Mouse (Mus musculus) midbrain, embryonic 11.5 days (tissue): Measurements from ENCODE around the gene Med17. TPM values are rescaled to one million over a fixed set of nuclear protein-coding genes. Genes with fewer than 3 reads are reported as not detected.
"Not testable (repeated sequence)": the region's sequence is repeated elsewhere in the genome, so short reads cannot be mapped to it uniquely, and the experiment has no call there.

Experiments used
- ATAC-seq: fragments of 200-750 bp; cut with Nextera tagmentation; 2 replicates; pipeline ENCODE4 v1.8.0; 2017; ENCODE audit warnings: moderate TSS enrichment, moderate library complexity; ENCODE audit not compliant: low FRiP score
- DNase-seq: peaks from one replicate; pipeline ENCODE4 v3.0.0; 2015; ENCODE audit warnings: low spot score; ENCODE audit errors: missing footprints
- H3K27ac ChIP-seq: fragments of 300-500 bp; sonication (generic); 2 replicates; pipeline ENCODE4 v1.5.1; 2014; ENCODE audit warnings: low read depth, low read length
- H3K27me3 ChIP-seq: fragments of 300-500 bp; sonication (generic); 2 replicates; pipeline ENCODE4 v1.6.1; 2014; ENCODE audit warnings: mild to moderate bottlenecking, low read length, moderate library complexity, mixed read lengths; ENCODE audit not compliant: control insufficient read depth, insufficient read depth
- H3K36me3 ChIP-seq: fragments of 300-500 bp; sonication (generic); 2 replicates; pipeline ENCODE4 v1.6.1; 2014; ENCODE audit warnings: mild to moderate bottlenecking, low read length, moderate library complexity, mixed read lengths; ENCODE audit not compliant: control insufficient read depth, insufficient read depth
- H3K4me1 ChIP-seq: fragments of 300-500 bp; sonication (generic); 2 replicates; pipeline ENCODE4 v1.6.1; 2014; ENCODE audit warnings: low read length; ENCODE audit not compliant: control insufficient read depth, insufficient read depth
- H3K4me2 ChIP-seq: fragments of 300-500 bp; sonication (generic); 2 replicates; pipeline ENCODE4 v1.6.1; 2014; ENCODE audit warnings: mild to moderate bottlenecking, moderate library complexity
- H3K4me3 ChIP-seq: fragments of 300-500 bp; sonication (generic); 2 replicates; pipeline ENCODE4 v1.5.1; 2014; ENCODE audit warnings: low read depth, low read length
- H3K9ac ChIP-seq: fragments of 300-500 bp; sonication (generic); 2 replicates; pipeline ENCODE4 v1.6.1; 2014; ENCODE audit warnings: low read length
- H3K9me3 ChIP-seq: fragments of 300-500 bp; sonication (generic); 2 replicates; pipeline ENCODE4 v1.6.1; 2016; ENCODE audit warnings: low read length; ENCODE audit not compliant: control insufficient read depth
- WGBS: fragments of 180-500 bp; shearing (Covaris S2); extraction: QIAGEN DNeasy Blood & Tissue Kit; methylation state at CpG from one replicate; pipeline ENCODE4 v1.1.7; 2014; 5-methylcytosine and 5-hydroxymethylcytosine counted together
- polyA plus RNA-seq: library from polyadenylated mRNA; unstranded; fragments of >200 nt; fragmentation: Nextera tagmentation; extraction: Ambion mirVana; gene quantifications from 2 replicates; pipeline ENCODE4 v1.2.1, GENCODE M21; 2014

Gene Med17
- polyA plus RNA-seq = 47.4 and 48.9 TPM in 2 replicates

DNA sequence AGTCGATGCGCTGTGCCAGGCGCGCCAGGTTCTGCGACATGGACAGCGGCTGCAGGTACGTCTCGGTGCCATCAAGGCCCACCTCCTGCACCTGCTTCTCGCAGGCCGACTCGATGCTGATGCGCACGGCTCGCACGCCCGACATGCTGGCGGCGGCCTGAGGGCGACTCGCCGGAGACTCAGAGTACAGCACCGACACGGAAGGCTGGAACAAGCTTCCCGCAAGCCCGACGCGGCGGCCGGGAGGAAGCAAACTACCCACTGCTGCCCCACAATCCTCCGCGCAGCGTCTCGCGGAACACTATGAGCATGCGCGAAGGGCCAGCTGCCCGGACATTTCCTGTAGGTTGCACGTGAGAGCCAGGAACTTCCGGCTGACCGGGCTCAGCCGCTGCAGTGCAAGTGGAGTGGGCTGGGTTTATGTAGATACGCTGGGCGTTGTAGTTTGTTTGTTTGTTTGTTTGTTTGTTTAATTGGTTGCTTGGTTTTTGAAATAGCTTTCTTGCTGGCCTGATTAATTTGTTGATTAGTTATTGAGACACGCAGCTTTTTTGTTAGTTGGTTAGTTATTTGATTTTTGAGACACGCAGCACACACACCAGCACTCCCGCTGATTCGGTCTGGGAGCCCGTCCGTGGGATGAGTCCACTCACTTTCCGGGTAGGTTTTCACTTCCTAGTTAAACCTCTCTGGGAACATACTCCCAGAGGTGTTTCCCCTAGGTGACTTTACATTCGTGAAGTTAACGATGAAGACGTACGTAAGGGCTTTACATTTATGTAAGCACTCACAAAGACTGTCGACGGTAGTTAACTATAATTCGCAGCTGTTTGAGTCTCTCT is at the start of gene Med17:
Med17 (minus strand) TSS at position 283 of the 842 bp plus-strand sequence.
- peak within 1 kb of the TSS; percentile 79 for H3K4me2 ChIP-seq

DNA sequence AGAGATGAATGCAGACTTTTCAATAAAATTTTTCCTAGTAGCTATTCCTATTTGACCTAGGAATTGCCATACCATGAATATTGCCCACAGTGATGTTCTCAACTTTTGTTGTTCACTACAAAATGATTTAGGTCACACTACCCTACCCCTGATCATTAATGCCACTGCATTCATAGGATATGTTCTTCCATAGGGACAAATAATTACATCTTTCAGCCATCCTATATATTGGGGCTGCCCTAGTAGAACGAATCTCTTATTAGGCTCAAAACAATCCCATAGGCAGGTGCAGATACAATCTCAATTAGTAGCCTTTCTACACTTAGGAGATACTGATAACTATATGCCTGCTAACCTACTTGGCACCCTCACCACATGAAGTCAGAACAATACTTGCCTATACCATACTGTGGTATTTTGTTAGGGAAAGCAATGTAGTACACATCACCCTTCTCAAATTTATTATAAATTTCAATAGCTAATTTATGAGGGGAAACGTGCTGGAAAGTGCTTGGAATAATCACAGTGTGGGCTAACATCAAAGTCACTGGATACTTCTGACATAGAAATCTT is 38.5 kb upstream of the Med17 start:
- ATAC-seq = 0 out of 2 replicates have a peak, but pooled peaks have one; percentile 49
- Histone ChIP-seq H3K4me3 (no peak overlapping the region), H3K36me3 (peaks cover 38% of the 10 kb centered on the region), H3K9ac (no peak overlapping the region), H3K4me1 (no peaks in the 10 kb centered on the region), H3K9me3 (no peaks in the 10 kb centered on the region), H3K27ac (no peak overlapping the region), H3K4me2 (no peak overlapping the region), H3K27me3 (no peaks in the 10 kb centered on the region)
- 86% methylated on average over 2 of the region's 2 CpGs for WGBS
- DNase-seq = no peak

More for the DNA sequence above, at the start of gene Med17:
- H3K36me3 ChIP-seq = peaks cover 4% of the 10 kb centered on the region; the same call in 1 of the 2 replicates
- ATAC-seq (peak; percentile 97), DNase-seq (peak; percentile 99)
- peak within 1 kb of the TSS; percentile 97 for H3K9ac ChIP-seq
- peak within 1 kb of the TSS; percentile 78 for H3K27ac ChIP-seq
- H3K4me3 ChIP-seq = peak within 1 kb of the TSS; percentile 77
- no peaks in the 10 kb centered on the region for H3K27me3 ChIP-seq
- 1% methylated on average over 57 of the region's 57 CpGs for WGBS
- H3K9me3 ChIP-seq = no peaks in the 10 kb centered on the region
- peaks cover 15% of the 10 kb centered on the region for H3K4me1 ChIP-seq

DNA sequence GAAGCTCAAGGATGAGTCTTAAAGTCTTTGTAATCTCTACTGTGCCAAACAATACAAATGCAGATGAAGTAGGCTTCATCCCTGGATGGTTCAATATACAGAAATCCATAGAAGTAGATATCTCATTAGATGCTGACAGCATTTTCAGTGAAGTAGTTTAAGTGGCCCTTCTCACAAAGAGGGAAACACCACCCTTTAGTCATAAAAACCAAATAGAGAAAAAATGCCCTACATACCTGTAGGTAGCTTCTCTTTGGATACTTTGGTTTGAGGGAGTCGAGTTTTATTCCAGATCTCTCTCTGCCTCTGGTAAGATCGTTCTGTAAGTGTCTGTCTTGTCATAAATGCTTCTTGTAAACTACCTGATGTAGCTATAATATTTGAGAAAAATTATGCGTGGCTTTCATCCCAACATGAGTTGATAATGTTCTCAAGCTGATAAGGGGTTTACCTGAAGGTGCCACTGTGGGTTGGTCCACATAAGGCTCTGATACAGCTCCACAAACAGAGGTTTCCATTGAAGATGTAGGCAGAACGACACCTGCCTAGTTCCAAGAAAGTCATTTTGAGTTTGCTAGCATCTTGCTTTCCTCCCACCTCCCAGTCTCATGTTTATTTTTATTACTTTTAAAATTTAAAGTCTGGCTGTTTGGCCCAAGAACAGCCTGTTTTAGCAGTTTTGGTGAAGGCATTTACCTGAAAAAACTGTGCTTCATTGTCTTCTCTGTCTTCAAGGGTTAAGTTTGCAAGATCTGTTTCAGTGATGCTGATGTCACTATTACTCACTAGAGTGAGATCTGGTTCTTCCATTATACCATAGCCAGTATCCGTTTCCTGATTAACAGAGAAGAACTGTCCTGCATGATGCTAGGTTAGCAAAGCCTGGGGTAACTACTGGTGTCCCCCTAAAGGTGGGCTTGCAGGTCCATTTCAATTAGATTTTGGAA is 37.8 kb upstream of the Med17 start:
- H3K27ac ChIP-seq = no peak overlapping the region
- no peak overlapping the region for H3K9ac ChIP-seq
- H3K9me3 ChIP-seq = no peaks in the 10 kb centered on the region
- no peaks in the 10 kb centered on the region for H3K4me1 ChIP-seq
- H3K4me3 ChIP-seq = no peak overlapping the region
- DNase-seq (no peak), ATAC-seq (no peak)
- no peak overlapping the region for H3K4me2 ChIP-seq
- H3K27me3 ChIP-seq = no peaks in the 10 kb centered on the region
- peaks cover 40% of the 10 kb centered on the region for H3K36me3 ChIP-seq
- WGBS = 60% methylated on average over 5 of the region's 5 CpGs

DNA sequence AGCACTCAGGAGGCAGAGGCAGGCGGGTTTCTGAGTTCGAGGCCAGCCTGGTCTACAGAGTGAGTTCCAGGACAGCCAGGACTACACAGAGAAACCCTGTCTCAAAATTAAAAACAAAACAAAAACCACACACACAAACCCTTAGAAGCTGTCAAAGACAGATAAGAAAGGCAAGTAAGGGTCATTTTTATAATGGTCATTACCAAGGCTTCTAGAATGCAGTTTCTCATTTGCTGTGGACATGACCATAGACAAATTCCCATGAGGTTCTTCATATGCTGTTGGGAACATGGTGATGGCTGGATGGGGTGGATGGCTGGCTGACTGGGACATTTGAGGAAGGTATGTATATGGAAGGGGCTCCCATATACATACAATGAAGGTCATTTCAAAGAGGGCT is 36.6 kb upstream of the Med17 start:
- not testable (repeated sequence) for DNase-seq, H3K4me2 ChIP-seq, ATAC-seq, H3K9ac ChIP-seq, H3K9me3 ChIP-seq, H3K4me3 ChIP-seq, H3K4me1 ChIP-seq, H3K27me3 ChIP-seq, H3K27ac ChIP-seq
- H3K36me3 ChIP-seq = peaks cover 35% of the 10 kb centered on the region
- WGBS = 57% methylated on average over 1 of the region's 2 CpGs

DNA sequence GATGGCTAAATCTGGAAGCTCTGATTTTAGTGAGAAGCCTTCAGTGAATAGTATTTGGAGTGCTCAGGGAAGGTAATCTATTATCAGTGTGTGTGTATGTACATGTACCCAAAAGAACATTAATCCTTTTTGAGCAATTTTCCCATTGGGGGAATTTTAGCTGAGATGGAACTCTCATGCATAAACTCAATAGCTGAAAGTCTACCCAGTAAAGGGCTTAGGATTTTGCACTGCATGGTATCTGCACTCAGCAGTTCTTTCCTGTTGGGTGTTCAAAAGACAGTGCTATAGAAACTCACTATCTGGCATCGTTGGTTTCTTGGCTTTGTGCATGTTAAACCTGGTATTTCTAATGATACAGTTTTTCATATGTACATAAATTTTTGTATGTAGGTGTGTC is 34.9 kb upstream of the Med17 start:
- peak; percentile 76 for DNase-seq
- Histone ChIP-seq H3K27me3 (no peaks in the 10 kb centered on the region), H3K9ac (no peak overlapping the region), H3K4me2 (no peak overlapping the region), H3K9me3 (no peaks in the 10 kb centered on the region), H3K4me3 (no peak overlapping the region), H3K36me3 (peaks cover 40% of the 10 kb centered on the region), H3K4me1 (no peaks in the 10 kb centered on the region), H3K27ac (no peak overlapping the region)
- WGBS = 95% methylated on average over 1 of the region's 1 CpGs
- no peak for ATAC-seq

DNA sequence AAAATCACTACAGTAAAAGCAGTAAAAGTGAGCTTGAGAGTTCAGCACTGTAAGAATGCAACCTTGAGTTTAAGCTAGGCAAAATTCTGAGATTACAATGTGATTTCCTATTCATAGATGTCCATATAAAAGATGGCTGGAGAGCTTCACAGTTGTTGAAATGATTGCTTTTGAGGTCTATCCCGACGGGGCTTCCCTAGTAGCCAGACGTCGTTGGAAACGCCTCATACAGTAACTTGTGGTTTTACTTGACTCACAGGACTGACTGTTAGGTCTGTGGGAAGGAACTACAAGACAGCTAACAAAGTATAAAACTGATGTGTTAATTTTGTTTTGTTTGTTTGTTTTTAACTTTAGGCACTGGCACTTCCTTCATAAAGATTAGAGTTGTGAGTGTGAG is 33.9 kb upstream of the Med17 start:
- ATAC-seq (no peak), DNase-seq (peak; percentile 78)
- Histone ChIP-seq H3K4me2 (no peak overlapping the region), H3K27ac (no peak overlapping the region), H3K36me3 (peaks cover 45% of the 10 kb centered on the region), H3K9me3 (no peaks in the 10 kb centered on the region), H3K4me3 (no peak overlapping the region), H3K9ac (no peak overlapping the region), H3K4me1 (peaks cover 6% of the 10 kb centered on the region), H3K27me3 (no peaks in the 10 kb centered on the region)
- WGBS = 95% methylated on average over 5 of the region's 5 CpGs

DNA sequence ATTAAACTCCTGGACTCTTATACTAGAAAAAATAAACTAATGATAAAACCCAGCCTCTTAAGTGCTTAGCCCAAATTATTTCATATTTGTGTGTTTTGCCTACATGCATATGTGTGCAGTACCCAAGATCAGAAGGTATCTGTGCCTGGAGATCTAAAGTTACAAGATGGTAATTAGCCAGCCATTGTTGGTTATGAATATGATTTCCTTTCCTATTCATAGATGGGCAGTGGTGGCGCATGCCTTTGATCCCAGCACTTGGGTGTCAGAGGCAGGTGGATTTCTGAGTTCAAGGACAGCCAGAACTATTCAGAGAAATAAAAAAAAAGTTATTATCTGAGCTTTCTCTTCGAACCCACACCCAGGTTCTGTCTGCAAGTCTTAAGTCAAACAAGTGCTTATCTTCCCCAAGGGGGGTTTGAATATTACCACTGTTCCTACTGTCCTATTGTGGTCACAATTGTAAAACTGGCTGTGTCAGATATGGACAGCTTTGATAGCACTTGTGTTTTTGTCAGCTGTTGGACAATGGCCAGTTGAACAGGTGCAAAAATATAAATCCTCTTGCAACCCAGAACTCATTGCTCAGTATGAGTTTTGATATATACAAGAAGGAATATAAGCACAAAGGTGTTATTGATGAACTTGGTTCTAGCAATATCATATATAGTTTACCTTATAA is 32.5 kb upstream of the Med17 start:
- Histone ChIP-seq H3K4me2 (no peak overlapping the region), H3K4me3 (no peak overlapping the region), H3K4me1 (peaks cover 15% of the 10 kb centered on the region), H3K27me3 (no peaks in the 10 kb centered on the region), H3K36me3 (peaks cover 40% of the 10 kb centered on the region), H3K9ac (no peak overlapping the region), H3K27ac (no peak overlapping the region), H3K9me3 (no peaks in the 10 kb centered on the region)
- ATAC-seq (no peak), DNase-seq (peak; percentile 86)
- 95% methylated on average over 2 of the region's 2 CpGs for WGBS

DNA sequence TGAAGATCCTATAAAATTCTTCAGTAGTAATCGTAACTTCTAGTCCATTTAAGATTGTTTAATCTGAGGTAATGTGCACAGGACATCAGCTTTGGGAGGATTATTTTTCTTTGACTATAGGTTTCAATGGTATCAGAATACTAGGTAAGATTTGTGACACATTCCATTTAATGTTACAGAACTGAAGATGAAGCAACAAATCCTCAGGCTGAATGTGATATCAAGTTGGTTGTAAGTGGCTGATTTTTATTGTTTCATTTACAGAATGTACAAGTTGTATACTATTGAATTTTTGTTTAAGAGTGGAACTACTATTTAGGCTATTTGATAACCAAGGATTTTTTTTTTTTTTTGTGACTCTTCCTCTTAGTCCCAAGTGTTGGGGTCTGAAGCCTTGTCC is 30.4 kb upstream of the Med17 start:
- Histone ChIP-seq H3K4me1 (peaks cover 18% of the 10 kb centered on the region), H3K36me3 (peaks cover 33% of the 10 kb centered on the region), H3K9ac (no peak overlapping the region), H3K4me2 (no peak overlapping the region), H3K4me3 (no peak overlapping the region), H3K27me3 (no peaks in the 10 kb centered on the region), H3K9me3 (no peaks in the 10 kb centered on the region), H3K27ac (no peak overlapping the region)
- DNase-seq (peak; percentile 86), ATAC-seq (no peak)
- WGBS = 91% methylated on average over 1 of the region's 1 CpGs
